Mouse (Mus musculus): ENCODE measurements around the gene Pibf1. TPM values are rescaled to one million over a fixed set of nuclear protein-coding genes. Genes with fewer than 3 reads are reported as not detected.

The Pibf1 gene
- total RNA-seq, 2 experiments from 2014 or later: 13.6 to 15.0 TPM

- no peak for TF ChIP-seq CTCF (IDR thresholded peaks at IDR 0.05)
- Histone ChIP-seq H3K27ac (no peak overlapping the region), H3K4me3 (no peak overlapping the region)
- DNase-seq (ENCODE audit: extremely low spot score in 1 of 2, low spot score in 2 of 2): no peak
- intact Hi-C loops (cut with DNase I): no loop called here
These were observed 47.6 kb downstream of the Pibf1 start for GRCm38 (mm10) chr14:99146841-99147240.

- no peak for DNase-seq (ENCODE audit: extremely low spot score in 1 of 2, low spot score in 2 of 2)
- no peak overlapping the region for H3K4me3 ChIP-seq
- TF ChIP-seq CTCF (IDR thresholded peaks at IDR 0.05): no peak
- intact Hi-C loops (cut with DNase I): no loop called here
- H3K27ac ChIP-seq: no peak overlapping the region
These were observed 53.5 kb downstream of the Pibf1 start for GRCm38 (mm10) chr14:99152683-99153082.

GRCm38 (mm10) chr14:99159940-99160339, 60.7 kb downstream of the Pibf1 start:
- TF ChIP-seq CTCF (IDR thresholded peaks at IDR 0.05): no peak
- intact Hi-C loops (cut with DNase I): no loop called here
- DNase-seq (ENCODE audit: extremely low spot score in 1 of 2, low spot score in 2 of 2): no peak
- Histone ChIP-seq H3K4me3 (no peak overlapping the region), H3K27ac (no peak overlapping the region)

- no peak for DNase-seq (ENCODE audit: extremely low spot score in 1 of 2, low spot score in 2 of 2)
These were observed 63.8 kb downstream of the Pibf1 start for GRCm38 (mm10) chr14:99163051-99163450.

GRCm38 (mm10) chr14:99174138-99174745, 75.0 kb downstream of the Pibf1 start:
- H3K4me3 ChIP-seq: no peak overlapping the region
- intact Hi-C loops (cut with DNase I): no loop called here
- no peak overlapping the region for H3K27ac ChIP-seq
- TF ChIP-seq CTCF (IDR thresholded peaks at IDR 0.05): no peak
- DNase-seq (ENCODE audit: extremely low spot score in 1 of 2, low spot score in 2 of 2): no peak

More at GRCm38 (mm10) chr14:99163051-99163450, 63.8 kb downstream of the Pibf1 start:
- TF ChIP-seq CTCF (IDR thresholded peaks at IDR 0.05): no peak
- intact Hi-C loops (cut with DNase I): no loop called here
- Histone ChIP-seq H3K27ac (peak overlapping the region; percentile 33; the same call in 1 of the 2 replicates), H3K4me3 (no peak overlapping the region)

- no peak for DNase-seq (ENCODE audit: extremely low spot score in 1 of 2, low spot score in 2 of 2)
- TF ChIP-seq CTCF (IDR thresholded peaks at IDR 0.05): no peak
- intact Hi-C loops (cut with DNase I): no loop called here
- no peak overlapping the region for H3K27ac ChIP-seq
- H3K4me3 ChIP-seq: no peak overlapping the region
These were observed 77.3 kb downstream of the Pibf1 start for GRCm38 (mm10) chr14:99176559-99176958.

GRCm38 (mm10) chr14:99190153-99190790, 91.0 kb downstream of the Pibf1 start:
- Histone ChIP-seq H3K4me3 (no peak overlapping the region), H3K27ac (no peak overlapping the region)
- no peak for DNase-seq (ENCODE audit: extremely low spot score in 1 of 2, low spot score in 2 of 2)
- TF ChIP-seq CTCF (IDR thresholded peaks at IDR 0.05): no peak
- intact Hi-C loops (cut with DNase I): no loop called here

- intact Hi-C loops (cut with DNase I): no loop called here
- no peak overlapping the region for H3K27ac ChIP-seq
- no peak for TF ChIP-seq CTCF (IDR thresholded peaks at IDR 0.05)
- DNase-seq (ENCODE audit: extremely low spot score in 1 of 2, low spot score in 2 of 2): no peak
- H3K4me3 ChIP-seq: no peak overlapping the region
These were observed 106.6 kb downstream of the Pibf1 start for GRCm38 (mm10) chr14:99205865-99206264.

- intact Hi-C loops (cut with DNase I): no loop called here
- no peak for DNase-seq (ENCODE audit: extremely low spot score in 1 of 2, low spot score in 2 of 2)
- no peak overlapping the region for H3K27ac ChIP-seq
- TF ChIP-seq CTCF (IDR thresholded peaks at IDR 0.05): no peak
- no peak overlapping the region for H3K4me3 ChIP-seq
These were observed 107.4 kb downstream of the Pibf1 start for GRCm38 (mm10) chr14:99206591-99206990.

GRCm38 (mm10) chr14:99210431-99210830, 111.2 kb downstream of the Pibf1 start:
- DNase-seq (ENCODE audit: extremely low spot score in 1 of 2, low spot score in 2 of 2): no peak
- no peak overlapping the region for H3K27ac ChIP-seq
- intact Hi-C loops (cut with DNase I): no loop called here
- no peak overlapping the region for H3K4me3 ChIP-seq
- TF ChIP-seq CTCF (IDR thresholded peaks at IDR 0.05): no peak

- intact Hi-C loops (cut with DNase I): no loop called here
- no peak for DNase-seq (ENCODE audit: extremely low spot score in 1 of 2, low spot score in 2 of 2)
These were observed 119.3 kb downstream of the Pibf1 start for GRCm38 (mm10) chr14:99218396-99219012.

GRCm38 (mm10) chr14:99219757-99220171, 120.5 kb downstream of the Pibf1 start:
- Histone ChIP-seq H3K27ac (no peak overlapping the region), H3K4me3 (no peak overlapping the region)
- no peak for DNase-seq (ENCODE audit: extremely low spot score in 1 of 2, low spot score in 2 of 2)
- intact Hi-C loops (cut with DNase I): no loop called here
- no peak for TF ChIP-seq CTCF (IDR thresholded peaks at IDR 0.05)

More at GRCm38 (mm10) chr14:99218396-99219012, 119.3 kb downstream of the Pibf1 start:
- H3K27ac ChIP-seq: no peak overlapping the region
- H3K4me3 ChIP-seq: no peak overlapping the region
- TF ChIP-seq CTCF (IDR thresholded peaks at IDR 0.05): no peak
